Mouse (Mus musculus) embryonic facial prominence, embryonic 14.5 days (tissue): ENCODE results near the gene Tph1. TPM values are rescaled to one million over a fixed set of nuclear protein-coding genes. Genes with fewer than 3 reads are reported as not detected.

Experiments used
- ATAC-seq: fragments of 200-750 bp; cut with Nextera tagmentation; 2 replicates; pipeline ENCODE4 v1.8.0; 2017; ENCODE audit warnings: low read depth, moderate number of reproducible peaks, moderate TSS enrichment
- DNase-seq: peaks from one replicate; pipeline ENCODE4 v3.0.0-alpha.2; 2015; ENCODE audit warnings: low spot score
- H3K27ac ChIP-seq: fragments of 300-500 bp; sonication (generic); replicated peaks from 2 replicates; pipeline ENCODE4 v1.5.1; 2014; ENCODE audit warnings: low read depth, mild to moderate bottlenecking, low read length, moderate library complexity
- H3K27me3 ChIP-seq: fragments of 300-500 bp; sonication (generic); replicated peaks from 2 replicates; pipeline ENCODE4 v1.6.1; 2014; ENCODE audit warnings: low read length; ENCODE audit not compliant: control insufficient read depth, insufficient read depth
- H3K36me3 ChIP-seq: fragments of 300-500 bp; sonication (generic); 2 replicates; pipeline ENCODE4 v1.6.1; 2014; ENCODE audit warnings: low read length, mixed read lengths; ENCODE audit not compliant: control insufficient read depth, insufficient read depth
- H3K4me1 ChIP-seq: fragments of 300-500 bp; sonication (generic); 2 replicates; pipeline ENCODE4 v1.6.1; 2014; ENCODE audit warnings: antibody characterized with exemption, low read length; ENCODE audit not compliant: control insufficient read depth, insufficient read depth
- H3K4me2 ChIP-seq: fragments of 300-500 bp; sonication (generic); 2 replicates; pipeline ENCODE4 v1.6.1; 2014; ENCODE audit warnings: low read depth, mild to moderate bottlenecking, low read length, moderate library complexity, mixed read lengths
- H3K4me3 ChIP-seq: fragments of 300-500 bp; sonication (generic); 2 replicates; pipeline ENCODE4 v1.5.1; 2014; ENCODE audit warnings: low read depth, mild to moderate bottlenecking, low read length
- H3K9ac ChIP-seq: fragments of 300-500 bp; sonication (generic); 2 replicates; pipeline ENCODE4 v1.6.1; 2014; ENCODE audit warnings: low read depth, mild to moderate bottlenecking, low read length, moderate library complexity, mixed read lengths
- H3K9me3 ChIP-seq: fragments of 300-500 bp; sonication (generic); 2 replicates; pipeline ENCODE4 v1.6.1; 2016; ENCODE audit warnings: low read length; ENCODE audit not compliant: control insufficient read depth
- WGBS: fragments of 180-500 bp; shearing (Covaris S2); extraction: QIAGEN DNeasy Blood & Tissue Kit; methylation state at CpG from one replicate; pipeline ENCODE4 v1.1.7; 2014; 5-methylcytosine and 5-hydroxymethylcytosine counted together
- polyA plus RNA-seq: library from polyadenylated mRNA; unstranded; fragments of >200 nt; fragmentation: Nextera tagmentation; extraction: Ambion mirVana; gene quantifications from 2 replicates; pipeline ENCODE4 v1.2.1, GENCODE M21; 2014

The Tph1 gene
- polyA plus RNA-seq, 1 experiment from 2014 or later = 1.9 TPM

DNA sequence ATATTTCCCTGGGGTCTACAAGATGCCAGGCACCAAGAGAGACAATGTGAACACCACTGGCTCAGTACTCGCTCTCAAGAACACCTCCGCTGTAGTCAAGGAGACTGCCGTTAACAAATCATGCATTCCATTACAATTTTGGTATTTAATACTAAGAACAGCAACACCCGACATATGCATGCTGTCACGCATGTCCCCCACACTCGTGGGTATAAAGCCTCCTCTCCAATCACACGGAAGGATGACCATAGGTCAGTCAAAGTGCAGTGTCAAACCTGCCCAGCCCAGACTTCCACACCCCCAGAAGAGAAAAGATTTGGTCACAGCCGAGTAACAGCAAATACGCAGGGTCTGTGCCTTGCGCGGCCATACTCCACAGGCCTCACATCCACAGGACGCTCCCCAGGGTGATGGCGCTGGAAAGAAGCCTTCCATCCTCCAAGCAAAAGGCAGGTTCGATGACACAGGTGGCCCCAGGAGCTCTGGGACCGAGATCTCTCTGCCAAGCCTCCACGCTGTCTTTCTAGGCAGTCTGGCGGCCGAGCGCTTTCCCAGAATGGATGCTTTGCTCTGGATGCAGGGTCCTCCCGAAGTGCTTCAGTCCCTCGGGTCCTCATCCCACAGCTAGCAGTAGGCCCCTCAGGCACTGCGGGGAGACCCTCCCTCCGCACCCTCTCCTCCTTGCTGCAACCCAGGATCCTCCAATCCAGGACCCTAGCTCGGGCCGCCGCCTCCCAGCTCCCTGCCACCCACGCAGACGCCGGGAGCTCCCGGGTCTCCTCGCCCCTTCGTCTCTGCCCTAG is 33.2 kb downstream of the Tph1 start:
- H3K27me3 ChIP-seq = no peaks in the 10 kb centered on the region
- 11% methylated on average over 27 of the region's 32 CpGs for WGBS
- peak overlapping the region; percentile 71 for H3K4me3 ChIP-seq
- ATAC-seq (peak; percentile 10; the same call in 1 of the 2 replicates), DNase-seq (no peak)
- no peaks in the 10 kb centered on the region for H3K9me3 ChIP-seq
- H3K27ac ChIP-seq = no peak overlapping the region
- H3K4me1 ChIP-seq = peaks cover 11% of the 10 kb centered on the region
- peak overlapping the region; percentile 92 for H3K4me2 ChIP-seq
- peak overlapping the region; percentile 73 for H3K9ac ChIP-seq
- no peaks in the 10 kb centered on the region for H3K36me3 ChIP-seq

- ATAC-seq (no peak), DNase-seq (no peak)
- WGBS = 81% methylated on average over 8 of the region's 8 CpGs
- no peak overlapping the region for H3K4me2 ChIP-seq
- H3K4me1 ChIP-seq = no peaks in the 10 kb centered on the region
- no peaks in the 10 kb centered on the region for H3K9me3 ChIP-seq
- no peaks in the 10 kb centered on the region for H3K27me3 ChIP-seq
- no peak overlapping the region for H3K27ac ChIP-seq
- no peak overlapping the region for H3K9ac ChIP-seq
- H3K4me3 ChIP-seq = no peak overlapping the region
- H3K36me3 ChIP-seq = no peaks in the 10 kb centered on the region
Measured at GRCm38 (mm10) chr7:46628375-46628975, 43.9 kb downstream of the Tph1 start.

GRCm38 (mm10) chr7:46623979-46624378 is 48.4 kb downstream of the Tph1 start:
- ATAC-seq (peak; percentile 26; the same call in 1 of the 2 replicates), DNase-seq (peak; percentile 30)
- H3K4me1 ChIP-seq = no peaks in the 10 kb centered on the region
- WGBS = 38% methylated on average over 2 of the region's 3 CpGs
- H3K36me3 ChIP-seq = no peaks in the 10 kb centered on the region
- H3K27ac ChIP-seq = peak overlapping the region; percentile 56
- H3K9me3 ChIP-seq = no peaks in the 10 kb centered on the region
- no peak overlapping the region for H3K4me3 ChIP-seq
- H3K27me3 ChIP-seq = no peaks in the 10 kb centered on the region
- H3K4me2 ChIP-seq = no peak overlapping the region
- H3K9ac ChIP-seq = no peak overlapping the region

DNA sequence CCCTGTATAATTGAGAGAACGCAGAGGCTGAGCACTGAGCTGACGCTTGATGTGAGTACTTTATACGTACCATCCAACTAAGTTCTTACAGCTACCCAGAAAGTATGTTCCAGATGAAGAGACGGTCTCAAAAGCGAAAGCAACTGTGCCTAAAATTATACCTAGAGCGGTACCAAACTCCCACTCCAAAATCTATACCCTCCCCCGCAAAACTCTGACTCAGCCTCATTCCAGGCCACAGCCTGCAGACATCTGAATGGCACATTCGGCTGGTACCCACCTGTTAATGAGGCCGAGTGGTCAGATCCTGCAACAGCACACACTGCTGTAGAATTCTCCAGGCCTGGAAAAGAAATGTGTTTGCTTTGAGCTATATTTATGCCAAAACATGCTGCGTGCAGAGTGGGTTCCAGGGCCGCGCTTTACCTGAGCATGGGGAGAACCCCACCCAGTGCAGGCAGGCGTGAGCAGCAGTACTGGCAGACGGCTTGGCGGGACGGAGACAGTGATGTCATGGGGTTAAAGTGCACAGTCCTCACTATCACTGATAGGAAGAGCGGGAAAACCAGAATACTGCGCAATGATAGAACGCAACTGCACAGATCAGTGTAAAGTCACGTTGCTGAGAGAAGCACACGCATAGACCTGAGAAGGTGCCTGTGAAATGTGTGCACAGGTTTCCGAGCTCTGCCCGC is 53.8 kb downstream of the Tph1 start:
- ATAC-seq (no peak), DNase-seq (no peak)
- Histone ChIP-seq H3K36me3 (0 out of 2 replicates have a peak, but pooled peaks cover 4% of the 10 kb centered on the region), H3K27me3 (no peaks in the 10 kb centered on the region), H3K9ac (no peak overlapping the region), H3K9me3 (no peaks in the 10 kb centered on the region), H3K4me2 (no peak overlapping the region), H3K27ac (no peak overlapping the region), H3K4me1 (no peaks in the 10 kb centered on the region), H3K4me3 (no peak overlapping the region)
- 89% methylated on average over 22 of the region's 23 CpGs for WGBS

DNA sequence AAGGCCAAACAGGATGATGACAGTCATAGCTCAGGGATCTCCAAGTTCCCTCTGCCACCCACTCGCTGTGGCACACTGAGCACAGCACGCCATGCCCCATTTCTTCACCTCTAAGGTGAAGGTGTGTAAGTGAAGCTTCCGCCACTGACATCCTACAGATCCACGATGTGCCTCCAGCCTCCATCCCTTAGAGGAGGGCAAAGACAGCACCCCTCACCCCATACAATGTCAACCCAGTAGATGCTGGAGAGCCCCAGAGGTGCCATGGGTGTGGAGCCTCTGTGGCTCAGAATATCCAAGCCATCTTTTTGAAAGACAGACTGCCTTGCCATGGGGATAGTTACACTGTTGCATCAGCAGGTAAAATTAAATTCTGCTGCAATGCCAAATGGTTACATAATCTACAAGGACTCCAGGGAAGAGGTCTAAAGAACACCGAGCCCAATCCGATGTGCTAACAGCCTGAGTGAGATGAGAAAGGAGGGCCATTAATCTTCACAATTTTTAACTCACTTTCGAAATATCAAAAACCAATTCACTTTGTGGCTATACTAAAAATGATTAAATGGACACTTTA is 55.8 kb downstream of the Tph1 start:
- Histone ChIP-seq H3K4me3 (no peak overlapping the region), H3K4me2 (no peak overlapping the region), H3K9ac (no peak overlapping the region), H3K4me1 (no peaks in the 10 kb centered on the region), H3K9me3 (no peaks in the 10 kb centered on the region), H3K27me3 (no peaks in the 10 kb centered on the region), H3K27ac (no peak overlapping the region), H3K36me3 (0 out of 2 replicates have a peak, but pooled peaks cover 4% of the 10 kb centered on the region)
- DNase-seq (no peak), ATAC-seq (no peak)
- 89% methylated on average over 7 of the region's 7 CpGs for WGBS

DNA sequence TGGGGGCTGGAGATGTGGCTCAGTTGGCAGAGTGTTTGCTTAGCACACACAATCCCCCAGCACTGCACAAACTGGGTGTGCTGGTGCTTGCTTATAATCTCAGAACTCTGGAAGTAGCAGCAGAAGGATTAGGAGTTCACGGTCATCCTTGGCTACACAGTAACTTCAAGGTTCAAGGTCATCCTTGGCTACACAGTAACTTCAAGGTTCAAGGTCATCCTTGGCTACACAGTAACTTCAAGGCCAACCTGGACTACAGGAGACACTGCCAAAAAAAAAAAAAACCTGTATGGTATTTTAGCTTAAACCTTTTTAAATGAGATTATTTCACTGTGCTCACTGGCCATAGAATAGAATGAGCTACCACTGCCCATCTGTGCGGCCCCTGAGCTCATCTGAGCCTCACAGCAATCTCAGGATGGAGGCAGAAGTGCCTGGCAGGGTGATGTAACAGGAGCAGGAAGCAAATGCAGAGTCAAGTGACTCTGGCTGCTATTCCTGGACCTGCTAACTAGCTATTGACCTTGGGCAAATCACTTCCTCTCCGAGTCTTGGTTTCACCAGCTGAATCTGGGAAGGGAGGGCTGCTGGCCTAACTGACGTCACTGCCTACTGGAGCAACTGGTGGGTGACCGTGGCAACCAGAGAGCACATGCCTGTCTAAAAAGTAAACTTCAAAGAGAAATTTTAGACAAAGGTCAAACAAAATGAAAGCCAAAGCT is 56.9 kb downstream of the Tph1 start:
- H3K27me3 ChIP-seq = no peaks in the 10 kb centered on the region
- H3K9ac ChIP-seq = no peak overlapping the region
- peak; percentile 31 for DNase-seq
- no peaks in the 10 kb centered on the region for H3K9me3 ChIP-seq
- no peak overlapping the region for H3K4me3 ChIP-seq
- WGBS = 58% methylated on average over 5 of the region's 5 CpGs
- H3K4me1 ChIP-seq = no peaks in the 10 kb centered on the region
- no peak overlapping the region for H3K4me2 ChIP-seq
- H3K36me3 ChIP-seq = peaks cover 4% of the 10 kb centered on the region; the same call in 1 of the 2 replicates
- ATAC-seq = no peak
- H3K27ac ChIP-seq = no peak overlapping the region

GRCm38 (mm10) chr7:46614263-46614662 is 58.1 kb downstream of the Tph1 start:
- Histone ChIP-seq H3K36me3 (peaks cover 4% of the 10 kb centered on the region; the same call in 1 of the 2 replicates), H3K27me3 (no peaks in the 10 kb centered on the region), H3K9ac (no peak overlapping the region), H3K27ac (no peak overlapping the region), H3K4me3 (no peak overlapping the region), H3K4me1 (no peaks in the 10 kb centered on the region), H3K9me3 (no peaks in the 10 kb centered on the region), H3K4me2 (no peak overlapping the region)
- WGBS = 90% methylated on average over 12 of the region's 12 CpGs
- no peak for ATAC-seq
- no peak for DNase-seq

GRCm38 (mm10) chr7:46613091-46613490 is 59.2 kb downstream of the Tph1 start:
- Histone ChIP-seq H3K4me1 (no peaks in the 10 kb centered on the region), H3K9me3 (no peaks in the 10 kb centered on the region), H3K9ac (no peak overlapping the region), H3K27me3 (no peaks in the 10 kb centered on the region), H3K36me3 (no peaks in the 10 kb centered on the region; the same call in 1 of the 2 replicates), H3K27ac (no peak overlapping the region), H3K4me2 (no peak overlapping the region), H3K4me3 (no peak overlapping the region)
- ATAC-seq (no peak), DNase-seq (no peak)
- WGBS = 81% methylated on average over 10 of the region's 10 CpGs
